Mouse (Mus musculus): ENCODE measurements around the gene Mdk. TPM values are rescaled to one million over a fixed set of nuclear protein-coding genes. Genes with fewer than 3 reads are reported as not detected.

Mdk gene
- polyA plus RNA-seq, 1 experiment: 5.9 TPM

DNA sequence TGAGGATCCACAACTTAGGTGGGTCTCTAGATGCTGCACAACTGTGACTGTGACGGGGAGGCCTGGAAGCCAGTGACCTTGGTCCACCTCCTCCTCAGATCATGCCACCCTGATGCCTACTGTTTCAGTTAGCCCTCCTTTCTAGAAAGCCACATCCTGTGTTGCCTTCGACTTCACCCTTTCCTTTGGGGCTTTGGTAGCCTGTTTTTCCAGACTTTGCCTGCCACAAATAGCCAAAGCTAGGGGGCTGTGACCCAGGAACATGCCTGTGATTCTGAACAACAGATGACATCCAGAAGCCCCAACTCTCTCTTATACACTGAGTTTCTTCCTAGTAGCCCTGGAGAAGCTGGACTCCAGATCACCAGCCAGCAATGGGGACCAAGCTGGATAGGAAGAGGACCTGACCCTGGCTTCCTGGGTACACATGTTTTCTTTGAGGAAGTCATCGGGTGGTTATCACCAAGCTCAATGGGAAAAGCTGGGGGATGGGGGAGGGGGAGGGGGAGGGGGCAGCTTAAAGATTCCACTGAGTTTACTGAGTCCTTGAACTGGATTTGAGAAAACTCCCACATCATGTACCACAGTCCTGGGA is 32.6 kb upstream of the Mdk start:
- Histone ChIP-seq H3K4me3 (ENCODE audit: low read depth, low read length) (peak overlapping the region; percentile 55), H3K27me3 (ENCODE audit: control insufficient read depth, insufficient read depth, low read length) (no peaks in the 10 kb centered on the region), H3K36me3 (ENCODE audit: control insufficient read depth, insufficient read depth, low read length) (no peaks in the 10 kb centered on the region), H3K27ac (ENCODE audit: insufficient read depth, low read depth, low read length) (peak overlapping the region; percentile 63; the same call in 1 of the 2 replicates), H3K4me1 (ENCODE audit: control insufficient read depth, insufficient read depth, insufficient read length, low read length) (peaks cover 23% of the 10 kb centered on the region)
- 68% methylated on average over 3 of the region's 3 CpGs for WGBS
- TF ChIP-seq POLR2A (IDR thresholded peaks at IDR 0.05; ENCODE audit: low read depth, low read length) (no peak), CTCF (IDR thresholded peaks at IDR 0.05; ENCODE audit: extremely low read depth, insufficient read length, insufficient replicate concordance, low read depth, low read length) (no peak)

DNA sequence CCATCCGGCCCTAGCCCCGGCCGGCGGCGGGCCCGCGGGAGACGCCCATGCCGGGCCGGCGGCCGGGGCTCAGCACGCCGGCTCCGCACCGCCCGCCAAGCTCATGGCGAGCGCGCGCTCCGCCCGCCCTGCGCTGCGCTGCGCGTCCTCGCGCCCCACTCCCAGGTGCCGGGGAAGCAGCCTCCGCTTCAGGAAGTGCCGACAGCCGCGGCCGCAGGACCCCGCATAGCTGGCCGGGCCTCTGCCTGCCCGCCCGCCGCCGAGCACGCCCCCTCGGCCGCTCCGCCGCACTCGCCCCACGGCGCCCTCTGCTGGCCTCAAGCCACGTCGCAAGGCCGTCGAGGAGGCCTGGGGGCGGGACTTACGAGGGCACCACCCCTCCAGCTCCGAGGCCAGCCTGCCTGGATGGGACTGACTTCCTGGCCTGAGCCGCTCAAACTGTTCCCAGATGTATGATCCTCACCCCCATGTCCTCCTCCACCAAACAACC is 31.4 kb upstream of the Mdk start:
- TF ChIP-seq POLR2A (IDR thresholded peaks at IDR 0.05; ENCODE audit: low read depth, low read length): peak; percentile 78
- peak; percentile 73 for TF ChIP-seq CTCF (IDR thresholded peaks at IDR 0.05; ENCODE audit: extremely low read depth, insufficient read length, insufficient replicate concordance, low read depth, low read length)
- under 1% methylated on average over 57 of the region's 57 CpGs for WGBS
- peak overlapping the region; percentile 93 for H3K27ac ChIP-seq (ENCODE audit: insufficient read depth, low read depth, low read length)
- H3K36me3 ChIP-seq (ENCODE audit: control insufficient read depth, insufficient read depth, low read length): no peaks in the 10 kb centered on the region
- H3K4me3 ChIP-seq (ENCODE audit: low read depth, low read length): peak overlapping the region; percentile 93
- H3K27me3 ChIP-seq (ENCODE audit: control insufficient read depth, insufficient read depth, low read length): no peaks in the 10 kb centered on the region
- peaks cover 35% of the 10 kb centered on the region for H3K4me1 ChIP-seq (ENCODE audit: control insufficient read depth, insufficient read depth, insufficient read length, low read length)

DNA sequence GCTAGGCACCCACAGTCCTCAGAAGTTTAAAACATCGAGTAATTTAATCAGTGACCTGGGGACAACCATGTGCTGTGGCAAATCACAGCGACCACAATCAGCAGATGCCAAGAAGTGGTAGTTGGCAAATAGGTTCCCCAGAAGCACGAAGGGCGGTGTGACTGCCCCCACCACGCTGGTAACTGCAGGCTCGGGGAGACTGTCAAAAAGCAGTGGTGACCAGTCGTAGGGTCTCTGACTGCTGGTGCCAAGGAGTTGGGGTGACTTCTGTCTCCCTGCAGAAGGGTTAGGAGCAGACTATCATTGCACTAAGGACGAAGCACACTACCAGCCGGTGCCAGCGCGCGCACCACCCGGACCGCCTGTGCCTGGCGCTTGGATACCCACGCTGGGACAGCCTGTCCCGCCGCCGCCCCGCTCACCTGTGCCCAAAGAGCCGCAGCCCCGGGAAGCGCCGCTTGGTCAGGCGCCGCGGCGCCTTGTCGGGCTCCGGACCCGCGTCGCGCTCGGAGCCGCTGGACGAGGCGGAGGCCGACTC is 30.8 kb upstream of the Mdk start:
- no peaks in the 10 kb centered on the region for H3K27me3 ChIP-seq (ENCODE audit: control insufficient read depth, insufficient read depth, low read length)
- H3K36me3 ChIP-seq (ENCODE audit: control insufficient read depth, insufficient read depth, low read length): no peaks in the 10 kb centered on the region
- H3K4me1 ChIP-seq (ENCODE audit: control insufficient read depth, insufficient read depth, insufficient read length, low read length): peaks cover 35% of the 10 kb centered on the region
- WGBS: under 1% methylated on average over 39 of the region's 39 CpGs
- H3K4me3 ChIP-seq (ENCODE audit: low read depth, low read length): peak overlapping the region; percentile 93
- no peak for TF ChIP-seq POLR2A (IDR thresholded peaks at IDR 0.05; ENCODE audit: low read depth, low read length)
- H3K27ac ChIP-seq (ENCODE audit: insufficient read depth, low read depth, low read length): peak overlapping the region; percentile 93

DNA sequence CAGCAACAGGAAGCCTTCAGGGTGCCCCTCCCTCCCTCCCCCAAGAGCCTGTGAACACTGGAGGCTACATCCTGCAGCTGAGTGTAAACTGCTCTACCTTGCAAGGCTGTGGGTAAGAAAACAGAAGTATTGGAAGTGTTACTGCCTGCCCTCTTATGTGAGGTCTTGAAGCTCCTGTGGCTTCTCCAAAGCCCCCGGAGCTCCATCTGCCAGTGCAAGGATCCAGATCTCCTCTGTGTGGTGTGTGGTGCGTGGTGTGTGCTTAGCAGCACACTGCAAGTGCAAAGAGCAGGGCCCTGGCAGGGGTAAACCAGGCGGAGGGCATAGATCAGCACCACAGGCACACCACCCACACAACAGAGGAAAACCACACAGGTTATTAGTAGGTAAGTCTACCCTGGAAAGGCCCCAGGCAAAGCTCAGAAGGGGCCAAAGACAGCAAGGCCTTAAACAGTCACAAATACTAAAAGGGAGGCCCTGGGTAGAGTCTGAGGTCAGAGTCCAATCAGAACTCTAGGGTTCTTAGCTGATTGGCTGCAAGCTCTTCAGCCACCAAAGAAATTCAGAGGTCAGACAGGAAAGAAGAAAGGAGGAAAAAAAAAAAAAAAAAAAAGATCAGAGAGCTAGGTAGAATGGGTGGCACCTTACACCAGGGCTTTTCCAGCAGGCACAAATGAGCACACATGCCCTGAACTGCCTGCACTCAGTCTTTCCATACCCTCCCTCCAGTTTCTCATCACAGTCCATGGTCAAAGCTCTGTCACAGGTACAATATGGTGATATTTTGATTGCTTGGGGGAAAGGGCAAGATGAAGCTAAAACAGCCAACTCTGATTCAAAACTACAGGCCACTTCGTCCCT is 30.0 kb upstream of the Mdk start:
- TF ChIP-seq CTCF (IDR thresholded peaks at IDR 0.05; ENCODE audit: extremely low read depth, insufficient read length, insufficient replicate concordance, low read depth, low read length): no peak
- TF ChIP-seq POLR2A (IDR thresholded peaks at IDR 0.05; ENCODE audit: low read depth, low read length): no peak
- Histone ChIP-seq H3K4me3 (ENCODE audit: low read depth, low read length) (peak overlapping the region; percentile 93), H3K36me3 (ENCODE audit: control insufficient read depth, insufficient read depth, low read length) (no peaks in the 10 kb centered on the region), H3K27ac (ENCODE audit: insufficient read depth, low read depth, low read length) (peak overlapping the region; percentile 94), H3K4me1 (ENCODE audit: control insufficient read depth, insufficient read depth, insufficient read length, low read length) (peaks cover 40% of the 10 kb centered on the region), H3K27me3 (ENCODE audit: control insufficient read depth, insufficient read depth, low read length) (no peaks in the 10 kb centered on the region)
- 16% methylated on average over 4 of the region's 4 CpGs for WGBS

DNA sequence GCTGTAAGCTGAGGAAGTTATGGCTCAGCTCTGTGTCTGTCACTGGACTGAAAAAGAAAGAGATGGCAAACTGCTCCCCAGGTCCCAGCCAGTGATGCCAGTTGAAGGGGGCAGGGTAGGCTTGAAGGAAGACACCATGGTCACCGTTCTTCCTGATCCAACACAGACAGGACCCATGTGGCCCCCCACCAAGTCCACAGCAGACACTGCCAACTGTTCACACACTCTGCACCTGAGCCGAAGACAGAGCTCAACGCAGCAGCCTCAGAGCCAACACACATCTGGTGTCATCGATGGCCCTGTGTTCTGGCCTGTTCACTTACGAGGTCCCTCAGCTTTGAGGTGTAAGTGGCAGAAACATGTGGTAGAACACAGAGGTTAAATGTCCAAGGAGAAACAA is 28.4 kb upstream of the Mdk start:
- H3K4me1 ChIP-seq (ENCODE audit: control insufficient read depth, insufficient read depth, insufficient read length, low read length): peaks cover 48% of the 10 kb centered on the region
- no peak overlapping the region for H3K27ac ChIP-seq (ENCODE audit: insufficient read depth, low read depth, low read length)
- WGBS: 72% methylated on average over 5 of the region's 5 CpGs
- H3K36me3 ChIP-seq (ENCODE audit: control insufficient read depth, insufficient read depth, low read length): no peaks in the 10 kb centered on the region
- TF ChIP-seq POLR2A (IDR thresholded peaks at IDR 0.05; ENCODE audit: low read depth, low read length) (no peak), CTCF (IDR thresholded peaks at IDR 0.05; ENCODE audit: extremely low read depth, insufficient read length, insufficient replicate concordance, low read depth, low read length) (no peak)
- no peak overlapping the region for H3K4me3 ChIP-seq (ENCODE audit: low read depth, low read length)
- no peaks in the 10 kb centered on the region for H3K27me3 ChIP-seq (ENCODE audit: control insufficient read depth, insufficient read depth, low read length)

DNA sequence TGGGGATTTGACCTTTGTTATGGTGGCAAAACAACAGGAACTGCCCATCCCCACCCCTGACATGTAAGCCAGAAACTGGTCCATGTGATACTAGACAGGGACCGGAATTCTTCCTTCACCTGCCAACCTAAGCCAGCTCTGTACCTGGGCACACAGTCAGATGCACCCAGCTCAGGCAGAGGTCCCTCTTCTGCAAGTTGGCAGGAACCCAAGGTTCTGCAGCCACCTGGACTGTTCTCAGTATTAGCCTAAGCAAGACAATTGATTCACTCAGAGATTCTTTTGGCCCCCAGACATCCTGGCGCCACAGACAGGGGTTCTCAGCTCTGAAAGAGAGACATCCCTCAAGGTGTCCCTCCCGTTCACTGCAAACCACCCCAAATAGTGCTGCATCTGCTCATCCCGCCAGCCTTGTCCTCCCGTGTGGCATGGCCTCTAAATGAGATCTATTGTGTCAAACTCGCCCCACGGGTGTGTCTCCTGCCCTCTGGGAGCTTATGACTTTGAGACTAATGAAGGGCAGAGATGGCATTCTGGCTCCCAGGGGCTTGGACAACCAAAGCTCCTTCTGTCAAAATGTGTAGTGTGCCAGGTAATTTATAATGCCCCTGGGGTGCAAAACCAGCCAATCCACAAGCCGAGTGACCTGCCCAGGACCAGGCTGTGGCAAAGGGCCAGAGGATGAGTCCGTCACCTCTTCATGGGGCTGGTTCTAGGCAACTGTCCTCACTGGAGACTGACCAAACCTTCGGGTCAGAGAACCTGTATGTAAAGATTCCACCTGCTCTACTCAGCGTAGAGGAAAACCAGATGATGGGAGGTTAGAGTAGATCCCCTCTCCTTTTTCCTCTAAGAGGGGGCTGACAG is 27.7 kb upstream of the Mdk start:
- H3K27me3 ChIP-seq (ENCODE audit: control insufficient read depth, insufficient read depth, low read length): no peaks in the 10 kb centered on the region
- no peaks in the 10 kb centered on the region for H3K36me3 ChIP-seq (ENCODE audit: control insufficient read depth, insufficient read depth, low read length)
- no peak for TF ChIP-seq POLR2A (IDR thresholded peaks at IDR 0.05; ENCODE audit: low read depth, low read length)
- TF ChIP-seq CTCF (IDR thresholded peaks at IDR 0.05; ENCODE audit: extremely low read depth, insufficient read length, insufficient replicate concordance, low read depth, low read length): no peak
- peaks cover 52% of the 10 kb centered on the region for H3K4me1 ChIP-seq (ENCODE audit: control insufficient read depth, insufficient read depth, insufficient read length, low read length)
- no peak overlapping the region for H3K4me3 ChIP-seq (ENCODE audit: low read depth, low read length)
- 36% methylated on average over 11 of the region's 11 CpGs for WGBS
- H3K27ac ChIP-seq (ENCODE audit: insufficient read depth, low read depth, low read length): peak overlapping the region; percentile 24

Measured in small intestine, adult 2 months (tissue).